Mouse (Mus musculus): ENCODE results near the gene Sumo1.

DNA sequence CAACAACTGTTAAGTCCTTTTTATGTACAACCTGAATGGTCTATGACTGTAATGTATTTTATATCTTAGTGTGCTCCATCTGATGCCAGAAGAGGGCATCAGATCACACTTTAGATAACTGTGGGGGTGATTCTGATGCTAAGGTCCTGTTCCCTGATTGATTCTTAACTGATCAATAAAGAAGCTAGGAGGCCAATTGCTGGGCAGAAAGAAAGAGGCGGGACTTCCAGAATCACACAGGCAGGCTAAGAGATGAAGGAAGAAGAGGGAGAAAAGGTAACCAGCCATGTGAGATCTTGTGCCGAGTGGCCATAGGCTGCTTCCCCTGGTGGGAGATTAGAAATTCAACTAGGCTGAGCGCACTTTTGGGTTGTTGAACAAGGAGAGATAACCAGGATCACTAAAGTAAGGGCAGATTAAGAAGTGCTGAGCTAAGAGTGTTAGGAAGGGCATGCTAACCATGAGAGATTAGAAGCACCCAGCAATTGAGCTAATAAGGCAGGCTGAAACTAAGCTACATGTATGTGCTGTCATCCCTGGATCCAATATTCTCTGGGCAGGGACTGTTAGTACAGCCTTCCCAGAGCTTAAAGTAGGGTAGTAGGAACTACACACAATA, 19.3 kb downstream of the Sumo1 start:
- no peak for TF ChIP-seq CTCF (IDR thresholded peaks at IDR 0.05 in 2 of 3, conservative IDR thresholded peaks at IDR 0.05 in 1 of 3; ENCODE audit: control insufficient read depth in 1 of 3, insufficient read depth in 1 of 3, low read depth in 2 of 3, low read length in 3 of 3, poor library complexity in 1 of 3, severe bottlenecking in 1 of 3)
- no peak for TF ChIP-seq RCOR1 (IDR thresholded peaks at IDR 0.05; ENCODE audit: low read depth, low read length)
